Mouse (Mus musculus) 3134 (cell line): Measurements from ENCODE around the gene Dock2.

Experiments used
- DNase-seq: peaks from one replicate; pipeline ENCODE4 v3.0.0-alpha.2; 2011; ENCODE audit warnings: low spot score; ENCODE audit not compliant: insufficient read length; ENCODE audit errors: extremely low read depth

The Dock2 gene

GRCm38 (mm10) chr11:34431978-34432377, 351.7 kb downstream of the Dock2 start:
- DNase-seq: no peak

DNA sequence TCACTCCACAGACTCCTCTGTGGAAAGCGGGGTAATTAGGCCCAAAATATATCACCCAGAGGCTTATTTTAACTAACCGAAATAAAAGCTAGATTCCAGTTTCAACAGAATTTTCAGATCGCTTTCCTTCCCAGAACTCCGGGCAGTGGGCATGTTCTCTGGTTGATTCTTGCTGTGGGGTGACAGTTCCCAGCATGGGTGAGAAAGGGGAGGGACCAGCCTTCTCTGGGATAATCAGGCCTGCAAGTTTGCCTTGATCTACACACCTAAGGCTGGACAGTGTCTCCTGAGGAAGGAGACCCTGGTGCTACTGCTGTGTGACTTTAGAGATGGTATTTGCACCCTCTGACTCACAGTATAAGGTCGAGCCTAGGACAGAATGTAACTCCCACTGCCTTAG, 352.3 kb downstream of the Dock2 start:
- no peak for DNase-seq

DNA sequence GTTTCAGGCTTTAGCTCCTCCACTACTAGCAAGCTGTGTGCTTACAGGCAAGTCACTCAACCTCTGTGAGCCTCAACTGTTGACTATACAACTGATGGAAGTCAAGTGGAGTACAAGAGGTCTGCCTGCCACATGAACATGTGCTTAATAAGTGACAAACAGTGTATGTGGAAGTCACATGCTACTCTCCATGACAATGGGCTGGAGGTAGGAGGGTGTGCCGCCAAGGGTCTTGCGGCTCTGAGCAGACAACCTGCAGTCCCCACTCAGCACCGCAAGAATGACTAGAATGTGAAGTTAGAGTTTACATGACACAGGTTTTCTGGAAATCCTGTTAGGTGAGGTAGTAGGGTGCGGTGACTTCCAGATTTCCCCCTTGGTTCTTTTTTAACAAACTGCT, 352.8 kb downstream of the Dock2 start:
- DNase-seq: no peak

DNA sequence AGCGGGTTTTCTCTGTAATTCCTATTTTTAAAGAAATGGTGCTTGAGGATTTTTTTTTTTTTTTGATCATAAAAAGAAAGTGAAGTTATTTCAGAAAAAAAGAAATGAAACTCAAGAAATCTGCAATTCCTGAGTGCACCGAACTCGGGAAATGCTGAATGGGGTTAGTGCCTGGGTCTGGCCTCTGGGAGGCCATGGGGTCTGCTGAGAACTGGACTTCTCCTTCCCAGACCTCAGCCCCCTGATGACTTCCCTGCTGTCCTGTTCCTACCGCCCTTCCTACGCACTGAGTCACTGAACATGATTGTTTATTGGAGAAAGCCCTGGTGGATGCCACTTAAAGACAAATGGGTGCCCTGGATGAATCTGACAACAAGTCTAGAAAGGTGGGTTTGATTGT, 356.5 kb downstream of the Dock2 start:
- DNase-seq: no peak

DNA sequence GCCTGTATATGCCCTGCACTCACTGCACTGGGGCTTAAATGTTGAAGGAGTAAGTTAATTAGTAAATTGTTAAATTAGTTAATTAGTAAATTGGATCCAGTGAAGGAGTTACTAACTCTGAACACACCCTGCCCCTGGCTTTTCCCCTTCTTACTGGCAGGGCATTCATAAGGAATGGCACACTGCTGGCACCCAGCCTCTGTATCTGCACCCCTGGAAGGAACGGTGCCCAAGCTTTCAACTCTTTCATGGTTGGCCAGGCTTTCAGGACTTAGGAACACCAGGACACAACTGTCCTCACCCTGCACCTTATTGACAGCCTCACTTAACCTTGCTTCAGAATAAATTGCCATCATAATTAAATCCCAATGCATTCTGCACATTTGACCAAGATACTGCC, 359.1 kb downstream of the Dock2 start:
- no peak for DNase-seq

DNA sequence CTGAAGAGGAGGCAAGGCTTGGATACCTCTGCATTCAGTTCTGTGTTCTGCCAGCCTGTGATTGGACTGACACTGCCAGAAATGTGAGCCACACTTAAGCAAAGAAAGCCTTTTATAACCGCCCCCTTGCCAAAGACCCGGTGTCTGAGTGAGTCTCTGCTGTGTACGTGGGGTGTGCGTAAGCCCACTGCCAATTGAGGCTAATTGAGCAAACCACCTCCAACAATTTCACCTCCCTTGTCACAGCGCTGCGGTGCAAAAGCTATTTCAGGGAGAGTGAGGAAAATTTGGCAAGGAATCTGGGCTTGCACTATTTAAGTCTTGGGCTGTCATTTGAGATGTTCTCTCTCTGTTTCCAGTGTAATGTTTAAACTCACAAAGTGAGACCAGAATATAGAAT, 362.6 kb downstream of the Dock2 start:
- no peak for DNase-seq

GRCm38 (mm10) chr11:34416619-34416979, 367.1 kb downstream of the Dock2 start:
- no peak for DNase-seq

DNA sequence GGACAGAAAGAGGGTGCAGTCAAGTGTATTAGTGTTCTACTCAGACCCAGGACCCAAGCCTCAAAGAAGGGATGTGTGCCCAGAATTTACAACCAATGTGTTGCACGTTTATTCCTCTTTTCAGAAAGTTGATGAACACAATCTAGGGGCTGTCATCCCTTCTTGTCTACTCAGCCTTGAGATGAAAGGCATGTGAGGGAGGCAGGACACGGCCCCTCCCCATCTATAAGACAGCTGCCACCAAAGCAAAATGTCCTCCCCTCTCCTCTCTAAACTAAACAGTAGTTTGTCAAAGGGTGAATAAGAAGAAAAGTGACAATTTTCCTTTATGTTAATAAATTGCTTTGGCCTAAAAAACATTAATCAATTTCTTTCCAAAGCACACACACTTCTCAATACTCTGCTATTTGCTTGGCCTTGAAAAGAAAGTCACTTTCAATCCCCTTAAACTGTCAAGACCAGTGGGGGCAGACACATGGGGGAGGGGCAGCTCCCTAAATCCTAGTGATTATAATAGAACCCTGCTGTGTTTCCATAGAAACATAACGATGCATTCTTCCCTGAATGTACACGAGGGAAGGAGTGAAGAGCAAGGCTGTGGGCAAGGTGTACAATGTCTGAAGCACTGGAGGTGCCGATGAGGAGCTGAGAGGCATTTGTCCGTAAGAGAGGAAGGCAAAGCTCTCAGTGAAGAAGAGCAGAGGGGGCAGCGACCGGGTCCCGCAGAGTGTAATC, 367.6 kb downstream of the Dock2 start:
- DNase-seq: no peak

- DNase-seq: no peak
Observed at GRCm38 (mm10) chr11:34406850-34407249, 376.8 kb downstream of the Dock2 start.

- DNase-seq: no peak
Observed at GRCm38 (mm10) chr11:34406309-34406708, 377.4 kb downstream of the Dock2 start.

GRCm38 (mm10) chr11:34405311-34405710, 378.4 kb downstream of the Dock2 start:
- no peak for DNase-seq

DNA sequence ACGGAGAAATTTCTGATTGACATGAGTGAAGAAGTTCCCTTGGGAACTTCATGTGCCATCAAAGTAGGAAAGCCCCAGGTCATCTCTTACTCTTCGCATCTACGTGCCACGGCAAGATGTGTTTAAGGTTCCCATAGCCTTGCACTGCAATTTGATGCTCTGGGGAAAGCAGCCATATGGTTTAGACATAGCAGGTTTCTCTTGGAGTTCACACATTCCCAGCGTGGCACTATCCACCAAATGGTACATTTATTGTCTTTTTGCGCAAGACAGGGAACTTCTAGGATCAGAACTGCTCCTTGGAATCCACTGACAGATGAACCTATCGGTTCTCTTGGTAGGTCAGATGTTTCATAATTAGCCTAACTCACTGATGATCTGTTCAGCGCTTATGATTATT, 382.3 kb downstream of the Dock2 start:
- DNase-seq: no peak

DNA sequence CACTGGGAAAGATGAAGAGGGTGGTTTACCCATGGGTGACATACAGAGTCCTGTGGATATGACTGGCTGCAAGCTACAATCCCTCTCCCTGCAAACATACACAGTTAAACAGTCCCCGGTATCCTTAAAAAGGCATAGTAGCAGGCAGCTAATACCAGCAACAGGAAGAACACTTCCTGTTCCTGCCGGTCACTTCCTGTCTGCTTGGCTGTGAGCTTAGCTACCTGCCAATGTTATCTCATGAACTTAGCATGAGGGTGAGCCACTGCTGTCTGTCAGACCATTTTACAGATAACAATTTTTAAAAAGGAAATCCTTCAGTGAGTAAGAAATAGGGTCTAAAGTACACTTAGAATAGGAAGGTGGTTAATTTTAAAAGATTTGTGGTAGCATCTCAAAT, 385.1 kb downstream of the Dock2 start:
- no peak for DNase-seq

DNA sequence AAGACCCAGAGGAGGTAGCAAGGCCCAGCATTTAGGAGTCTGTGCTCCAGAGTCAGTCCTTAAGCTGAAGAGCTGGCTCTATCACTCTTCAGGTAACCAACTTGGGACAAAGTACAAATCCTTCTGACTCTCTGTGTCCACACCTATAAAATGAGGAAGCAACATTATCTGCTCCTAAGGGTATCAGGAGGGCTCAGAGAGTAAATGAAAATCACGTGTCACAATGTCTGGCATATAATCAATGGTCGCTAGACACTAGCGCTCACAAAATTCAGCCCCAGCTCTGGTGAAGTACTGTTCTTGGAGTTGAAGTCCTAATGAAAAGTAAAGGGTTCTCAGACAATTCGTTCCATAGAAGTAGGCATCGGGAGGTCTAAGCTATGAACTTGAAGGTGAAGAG, 386.0 kb downstream of the Dock2 start:
- DNase-seq: no peak

- DNase-seq: no peak
Observed at GRCm38 (mm10) chr11:34395802-34396201, 387.9 kb downstream of the Dock2 start.

DNA sequence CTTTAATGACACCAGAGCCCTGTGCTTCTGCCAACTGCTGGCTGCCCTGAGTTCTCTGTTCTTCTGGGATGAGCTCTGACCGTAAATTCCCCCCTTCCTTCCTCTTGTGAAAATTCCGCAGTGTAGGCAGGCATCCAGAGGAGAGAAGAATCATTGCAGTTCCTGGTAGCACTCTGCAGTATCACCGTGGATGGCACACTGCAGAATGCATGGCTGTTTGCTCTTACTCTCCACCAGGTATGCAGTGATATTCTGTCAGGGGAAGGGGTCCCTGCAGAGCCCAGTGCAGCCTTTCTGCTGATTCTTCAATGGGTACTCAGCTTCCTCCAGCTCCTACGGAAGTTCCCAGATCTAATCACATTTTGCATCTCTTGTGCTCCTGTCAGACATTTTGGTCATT, 391.6 kb downstream of the Dock2 start:
- DNase-seq: no peak

DNA sequence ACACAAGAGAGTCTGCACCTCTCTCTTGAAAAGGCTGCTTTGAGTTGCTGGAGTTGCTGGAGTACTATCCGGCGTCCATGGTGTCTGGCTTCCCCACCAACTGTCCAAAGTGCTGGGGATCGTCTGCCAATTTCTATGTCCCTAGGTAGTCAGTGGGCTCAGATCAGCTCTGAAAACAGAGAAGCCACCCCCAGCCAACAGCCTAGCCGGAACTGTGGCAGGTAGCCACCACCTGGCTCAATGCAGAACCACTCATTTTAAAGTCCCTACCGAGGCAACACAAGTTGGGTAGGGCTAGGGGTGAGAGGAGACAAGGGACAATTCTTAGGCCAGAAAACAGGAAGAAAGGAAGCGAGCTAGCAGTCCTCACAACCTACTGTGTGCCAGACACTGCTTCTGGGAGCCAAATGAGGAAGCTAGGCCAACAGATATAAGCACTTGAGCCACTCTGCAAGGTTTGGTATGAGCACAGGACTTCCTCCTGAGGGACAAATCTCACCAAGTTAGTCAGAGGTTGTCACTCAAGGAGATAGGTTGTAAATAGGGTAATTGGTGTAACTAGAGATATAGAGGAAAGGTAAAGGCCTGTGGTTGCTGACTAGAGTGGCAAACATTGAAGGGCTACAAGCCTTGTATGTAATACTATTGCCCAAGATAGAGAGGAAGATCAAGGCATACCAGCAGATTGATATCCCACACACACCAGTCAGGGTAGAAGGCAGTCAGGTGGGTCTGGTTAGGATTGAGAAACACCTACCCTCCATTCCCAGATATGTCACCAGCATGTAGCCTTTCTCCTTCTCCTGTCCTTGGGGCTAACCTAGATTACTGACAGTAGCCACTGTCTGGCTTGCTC, 394.2 kb downstream of the Dock2 start:
- no peak for DNase-seq

DNA sequence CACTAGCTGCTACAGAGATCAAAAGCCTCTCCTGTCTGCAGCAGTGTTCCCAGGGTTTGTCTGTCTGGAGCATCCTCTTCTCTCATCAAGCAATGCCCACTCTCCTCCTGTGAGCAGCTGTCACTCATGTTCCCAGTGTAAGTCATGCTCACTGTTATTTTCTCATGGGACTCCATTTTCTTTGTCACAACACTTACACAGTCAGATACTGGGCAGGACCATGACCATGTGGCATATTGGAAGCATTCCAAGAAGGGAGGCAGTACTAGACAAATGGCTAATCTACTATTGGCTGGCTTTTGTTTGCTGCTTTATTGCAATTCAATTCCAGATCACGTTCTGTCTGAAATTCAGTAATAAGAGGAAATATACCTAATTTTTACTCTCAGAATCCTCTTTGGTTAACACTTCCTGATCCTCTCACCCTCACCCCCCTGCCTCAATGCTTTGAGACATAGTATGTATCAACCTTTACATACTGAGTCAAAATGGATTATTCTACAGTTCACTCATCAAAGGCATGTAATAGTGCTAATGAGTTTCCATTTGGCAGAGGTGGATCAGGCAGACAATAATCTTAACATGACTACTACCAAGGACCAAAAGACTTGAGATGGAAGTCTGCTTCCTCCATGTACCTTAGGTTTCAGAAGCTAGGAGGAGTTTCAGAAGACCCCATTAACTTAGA, 398.5 kb downstream of the Dock2 start:
- no peak for DNase-seq

GRCm38 (mm10) chr11:34384178-34384577, 399.5 kb downstream of the Dock2 start:
- no peak for DNase-seq

DNA sequence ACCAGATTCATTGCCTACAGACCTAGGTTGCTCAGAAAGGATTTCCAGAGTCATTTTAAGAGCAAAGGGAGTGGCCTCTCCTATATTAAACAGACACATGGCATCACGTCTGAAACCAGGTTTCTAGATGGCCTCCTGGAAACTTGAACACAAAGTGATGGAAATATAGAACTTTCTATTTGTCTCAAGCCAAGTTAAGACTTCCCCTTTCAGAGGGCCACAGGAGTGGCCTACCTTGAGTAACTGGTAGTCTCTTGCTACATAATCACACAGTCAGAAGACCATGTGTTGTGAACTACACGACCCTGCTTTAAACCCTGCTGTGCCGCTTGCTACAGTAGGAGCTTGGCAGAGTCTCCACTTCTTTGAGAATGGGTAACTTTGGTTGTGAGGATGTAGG, 400.2 kb downstream of the Dock2 start:
- DNase-seq: no peak

GRCm38 (mm10) chr11:34377649-34378048, 406.0 kb downstream of the Dock2 start:
- DNase-seq: no peak

DNA sequence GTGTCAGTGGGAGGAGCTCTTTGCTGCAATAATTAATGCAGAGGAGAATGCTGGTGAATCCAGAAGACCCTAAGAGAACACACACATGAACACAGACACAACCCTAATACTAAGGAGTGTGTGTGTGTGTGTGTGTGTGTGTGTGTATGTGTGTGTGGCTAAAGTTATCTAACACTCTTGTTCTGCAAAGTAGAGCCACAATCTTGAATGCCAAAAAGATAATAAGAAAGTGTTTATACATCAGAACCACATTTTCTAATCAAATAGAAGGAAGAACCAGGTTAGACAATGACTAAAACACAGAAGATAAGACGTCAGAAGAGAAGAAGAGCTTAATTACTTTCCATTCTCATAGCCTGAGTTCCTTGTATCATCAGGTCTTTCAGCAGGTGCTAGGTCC, 408.1 kb downstream of the Dock2 start:
- DNase-seq: no peak
